Mouse (Mus musculus) heart, adult 11 months (tissue): ENCODE data around the gene Irf2bp2.
"Not testable (repeated sequence)": the region's sequence is repeated elsewhere in the genome, so short reads cannot be mapped to it uniquely, and the experiment has no call there.

ENCODE experiments used
- DNase-seq: peaks from one replicate; pipeline ENCODE4 v3.0.0; 2022

Irf2bp2 gene

GRCm38 (mm10) chr8:126601325-126601724, 7.5 kb upstream of the Irf2bp2 start:
- peak; percentile 88 for DNase-seq

DNA sequence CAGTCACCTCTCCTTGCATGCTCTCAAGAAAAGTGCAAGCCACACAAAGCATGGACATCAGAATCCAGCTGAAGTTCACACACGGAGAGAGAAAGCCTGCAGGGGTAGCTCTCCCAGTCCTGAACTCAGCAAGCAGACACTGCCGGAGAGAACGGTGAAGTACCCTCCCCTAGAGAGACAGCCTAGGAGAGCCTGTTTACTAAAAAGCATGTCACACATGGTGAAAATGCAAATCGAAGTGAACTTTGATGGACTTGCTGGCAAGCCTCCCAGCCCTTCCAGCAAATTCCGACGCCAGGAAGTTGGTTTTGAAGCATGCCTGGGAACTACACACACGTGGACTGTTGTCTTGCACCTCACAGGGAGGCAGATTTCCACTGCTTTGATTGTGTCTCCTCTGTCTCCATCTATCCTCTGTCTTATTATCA, 7.0 kb upstream of the Irf2bp2 start:
- peak; percentile 93 for DNase-seq

- DNase-seq, result not testable (repeated sequence)
Measured at GRCm38 (mm10) chr8:126600388-126600787, 6.6 kb upstream of the Irf2bp2 start.

DNA sequence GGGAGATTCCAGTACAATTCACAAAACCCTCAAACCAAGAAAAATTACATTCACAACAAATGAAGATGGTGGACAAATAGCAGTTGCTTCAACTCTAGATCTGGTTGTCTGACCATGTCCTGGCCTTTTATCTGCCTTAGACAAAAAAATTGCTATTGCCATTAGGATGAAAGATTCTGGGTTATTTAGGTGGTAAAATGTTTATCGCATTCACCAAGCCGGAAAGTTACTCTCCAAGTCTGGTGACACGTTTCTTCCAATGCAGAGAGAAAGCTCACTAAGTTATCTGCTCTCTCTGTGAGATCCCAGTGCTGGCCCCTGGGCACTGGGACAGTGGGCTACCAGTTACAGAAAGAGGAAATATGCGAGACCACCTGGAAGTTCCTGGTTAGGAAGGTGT, 5.5 kb upstream of the Irf2bp2 start:
- no peak for DNase-seq

DNA sequence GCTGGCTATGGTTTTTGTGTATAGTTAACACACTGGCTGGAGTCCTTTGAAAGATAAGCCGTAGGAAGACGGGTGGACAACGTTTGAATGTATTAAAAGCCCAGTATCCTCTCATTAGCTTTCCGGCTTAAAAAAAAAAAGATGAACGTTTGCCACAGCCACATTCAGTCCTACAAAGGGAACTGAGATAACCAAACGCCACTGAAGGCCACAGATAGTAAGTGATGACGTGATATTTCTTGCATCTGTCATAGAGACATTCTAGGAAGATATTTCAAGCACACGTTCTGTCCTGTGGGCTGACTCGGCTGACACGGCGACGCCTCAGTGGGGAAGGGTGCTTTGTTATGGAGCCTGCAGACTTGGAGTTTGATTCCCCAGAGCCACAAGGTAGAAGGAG, 4.4 kb upstream of the Irf2bp2 start:
- peak; percentile 90 for DNase-seq

DNA sequence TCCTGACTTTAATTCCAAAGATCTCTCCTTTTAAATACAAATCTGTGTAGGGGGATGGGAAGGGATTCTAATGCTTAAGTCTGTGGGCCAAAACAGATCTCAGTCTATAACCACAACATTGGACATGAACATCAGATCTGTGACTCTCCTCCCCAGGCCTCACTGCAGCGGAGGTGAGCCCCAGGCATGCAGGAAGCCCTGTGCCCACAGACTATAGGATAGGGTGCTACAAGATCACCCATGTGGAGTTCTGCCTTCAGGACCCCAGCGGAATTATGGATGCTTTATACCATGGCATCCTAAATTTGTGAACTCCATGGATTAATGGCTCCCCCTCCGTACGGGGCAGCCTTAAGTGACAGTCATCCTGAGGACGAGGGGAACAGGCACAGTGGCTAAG, 2.9 kb upstream of the Irf2bp2 start:
- peak; percentile 95 for DNase-seq

DNA sequence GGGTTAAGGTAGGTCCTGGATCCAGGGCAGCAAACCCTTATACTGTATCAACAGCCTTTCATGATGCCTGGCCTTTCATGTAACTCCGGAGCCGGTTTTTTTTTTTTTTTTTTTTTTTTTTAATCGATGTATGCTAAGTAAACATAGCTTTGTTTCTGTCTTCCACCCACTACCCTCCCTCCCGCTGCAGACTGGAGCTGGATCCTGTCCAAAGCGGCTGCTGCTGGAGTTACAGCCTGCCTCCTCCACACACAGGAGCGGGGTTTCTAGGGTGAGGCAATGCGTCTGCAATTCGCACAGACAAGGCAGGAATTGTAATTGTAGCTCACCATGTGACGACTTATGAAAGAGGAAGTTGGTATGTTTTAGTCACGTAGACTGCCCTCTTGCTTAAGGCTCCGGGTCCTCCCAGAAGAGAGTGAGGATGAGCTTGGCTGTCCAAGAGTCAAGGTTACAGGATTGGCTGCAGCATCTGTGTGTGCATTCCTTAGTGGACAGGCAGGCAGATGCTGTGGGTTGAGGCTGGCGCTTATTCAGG, 2.4 kb upstream of the Irf2bp2 start:
- DNase-seq, result peak; percentile 99

- peak; percentile 99 for DNase-seq
Measured at GRCm38 (mm10) chr8:126595204-126596061, 1.6 kb upstream of the Irf2bp2 start.

- DNase-seq, result peak; percentile 100
Measured at GRCm38 (mm10) chr8:126594481-126595000, 755 bp upstream of the Irf2bp2 start.

DNA sequence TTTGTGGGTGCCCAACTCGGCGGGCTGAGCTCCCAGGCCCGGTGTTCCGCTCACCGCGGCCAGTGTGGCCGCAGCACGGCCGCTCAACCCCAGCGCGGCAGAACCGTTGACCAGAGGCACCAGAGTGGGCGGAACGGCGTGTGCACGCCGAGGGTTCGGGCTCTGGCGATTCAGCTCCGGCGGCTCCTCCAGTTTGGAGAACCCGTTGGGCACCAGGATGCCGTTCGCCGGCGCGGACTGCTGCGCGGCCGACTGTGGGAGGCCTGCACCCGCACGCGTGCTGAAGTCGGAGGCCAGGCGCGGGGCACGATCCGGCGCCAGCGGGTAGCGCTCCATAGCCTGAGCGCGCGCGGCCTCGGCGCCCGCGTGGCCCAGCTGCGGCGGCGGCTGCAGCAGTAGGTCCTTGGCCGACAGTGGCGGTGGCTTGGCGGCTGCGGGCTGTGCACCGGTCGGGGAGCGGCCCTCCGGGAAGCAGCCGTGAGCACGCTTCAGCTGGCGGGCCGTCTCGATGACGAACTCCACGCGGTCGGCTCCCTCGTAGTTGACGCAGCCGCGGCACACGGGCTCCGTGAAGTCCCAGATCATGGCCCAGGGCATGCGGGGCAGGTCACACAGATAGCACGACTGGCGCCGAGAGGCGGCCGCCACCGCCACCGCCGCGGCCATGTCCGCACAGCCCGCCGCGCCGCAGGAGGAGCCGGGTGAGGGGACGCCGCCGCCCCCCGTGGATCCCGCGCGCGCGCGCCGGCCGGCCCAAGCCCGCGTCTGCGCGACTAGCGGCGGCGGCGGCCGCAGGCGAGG, 815 bp downstream of the Irf2bp2 start:
- DNase-seq, result peak; percentile 95

GRCm38 (mm10) chr8:126592381-126592770, 1.4 kb downstream of the Irf2bp2 start:
- DNase-seq, result peak; percentile 96

GRCm38 (mm10) chr8:126591821-126592268, 1.9 kb downstream of the Irf2bp2 start:
- peak; percentile 98 for DNase-seq

- DNase-seq, result peak; percentile 98
Measured at GRCm38 (mm10) chr8:126591141-126591820, 2.5 kb downstream of the Irf2bp2 start.

DNA sequence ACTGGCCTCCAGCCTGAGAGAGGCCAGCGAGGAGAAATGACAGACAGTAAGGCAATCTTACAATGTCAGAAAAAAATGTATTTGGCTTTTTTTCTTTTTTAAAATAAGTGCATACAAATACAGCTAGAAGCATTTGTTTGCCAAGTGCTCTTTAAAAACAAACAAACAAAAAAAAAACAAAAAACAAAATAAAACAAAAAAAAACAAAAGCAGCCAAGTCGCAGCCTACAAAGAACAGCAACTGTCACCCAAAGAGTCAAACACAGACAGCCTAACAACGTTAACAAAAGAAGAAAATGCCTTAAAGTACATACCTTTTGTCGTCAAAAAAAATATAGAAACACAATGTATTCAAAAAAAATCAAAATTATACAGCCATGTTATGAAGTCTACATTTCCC, 3.2 kb downstream of the Irf2bp2 start:
- no peak for DNase-seq

DNA sequence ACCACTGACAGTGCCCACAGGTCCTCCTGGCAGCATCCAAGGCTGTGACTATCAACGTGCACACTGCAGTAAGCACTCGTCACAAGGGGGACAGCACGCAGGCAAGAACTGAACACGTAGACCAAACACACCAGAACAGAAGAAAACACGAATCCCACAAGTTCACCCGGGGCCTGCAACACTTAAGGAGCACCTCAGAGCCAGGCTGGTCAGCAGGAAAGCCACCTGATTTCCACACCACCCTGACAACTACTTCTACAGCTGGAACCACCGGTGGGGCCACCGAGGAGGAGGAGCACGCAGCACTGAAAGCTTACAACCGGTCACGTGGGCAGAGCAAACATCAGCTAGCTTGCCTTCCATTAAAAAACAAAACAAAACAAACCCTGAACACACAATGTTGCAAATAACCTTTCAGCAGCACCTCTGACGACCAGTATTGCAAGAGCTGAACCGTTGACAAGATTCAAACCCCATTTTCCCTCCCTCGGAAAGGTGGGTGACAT, 3.7 kb downstream of the Irf2bp2 start:
- peak; percentile 98 for DNase-seq

GRCm38 (mm10) chr8:126589507-126590023, 4.2 kb downstream of the Irf2bp2 start:
- no peak for DNase-seq

GRCm38 (mm10) chr8:126588636-126589506, 4.9 kb downstream of the Irf2bp2 start:
- peak; percentile 92 for DNase-seq

GRCm38 (mm10) chr8:126587836-126588503, 5.8 kb downstream of the Irf2bp2 start:
- DNase-seq, result peak; percentile 93

GRCm38 (mm10) chr8:126586599-126587577, 6.9 kb downstream of the Irf2bp2 start:
- DNase-seq, result peak; percentile 93
